Mouse (Mus musculus): ENCODE data around the gene Tmem210. TPM values are rescaled to one million over a fixed set of nuclear protein-coding genes. Genes with fewer than 3 reads are reported as not detected.

Gene Tmem210
- total RNA-seq (2014; rRNA removed) (not detected in 2 replicates), polyA plus RNA-seq (2012; rRNA removed) (not detected in 2 replicates)

GRCm38 (mm10) chr2:25287927-25288649, at the start of gene Tmem210:
TSS of gene Tmem210 (plus strand) at chr2:25288145.
- Histone ChIP-seq H3K27ac (replicated peaks; ENCODE audit: insufficient read depth, low read depth, low read length) (no peak within 1 kb of the TSS), H3K79me2 (ENCODE audit: control insufficient read depth, insufficient read depth, low read length) (no peaks in the 10 kb centered on the region), H3K36me3 (ENCODE audit: control insufficient read depth, insufficient read depth, low read length) (peaks cover 2% of the 10 kb centered on the region; the same call in 1 of the 2 replicates), H3K27me3 (ENCODE audit: control insufficient read depth, insufficient read depth, low read length) (peaks cover 9% of the 10 kb centered on the region; the same call in 1 of the 2 replicates), H3K4me3 (ENCODE audit: insufficient read depth, low read depth, low read length) (no peak within 1 kb of the TSS), H3K4me1 (ENCODE audit: control insufficient read depth, insufficient read depth, low read length) (peaks cover 3% of the 10 kb centered on the region; the same call in 1 of the 2 replicates), H3K9ac (ENCODE audit: low read depth, low read length) (no peak within 1 kb of the TSS)
- TF ChIP-seq CTCF (IDR thresholded peaks at IDR 0.05; ENCODE audit: low read depth, low read length) (no peak), POLR2A (IDR thresholded peaks at IDR 0.05; ENCODE audit: extremely low read depth, insufficient read depth, low read length) (no peak)
- DNase-seq (ENCODE audit: extremely low read depth, low read depth, low spot score) = no peak
- WGBS = 85% methylated on average over 6 of the region's 6 CpGs

GRCm38 (mm10) chr2:25239766-25240165, 48.2 kb upstream of the Tmem210 start:
- no peak overlapping the region for H3K27ac ChIP-seq (replicated peaks; ENCODE audit: insufficient read depth, low read depth, low read length)
- no peaks in the 10 kb centered on the region for H3K79me2 ChIP-seq (ENCODE audit: control insufficient read depth, insufficient read depth, low read length)
- 0 out of 2 replicates have a peak, but pooled peaks cover 7% of the 10 kb centered on the region for H3K27me3 ChIP-seq (ENCODE audit: control insufficient read depth, insufficient read depth, low read length)
- H3K9ac ChIP-seq (ENCODE audit: low read depth, low read length) = no peak overlapping the region
- no peak for DNase-seq (ENCODE audit: extremely low read depth, low read depth, low spot score)
- peaks cover 4% of the 10 kb centered on the region; the same call in 1 of the 2 replicates for H3K4me1 ChIP-seq (ENCODE audit: control insufficient read depth, insufficient read depth, low read length)
- 83% methylated on average over 3 of the region's 3 CpGs for WGBS
- H3K4me3 ChIP-seq (ENCODE audit: insufficient read depth, low read depth, low read length) = no peak overlapping the region
- no peak for TF ChIP-seq CTCF (IDR thresholded peaks at IDR 0.05; ENCODE audit: low read depth, low read length)
- TF ChIP-seq POLR2A (IDR thresholded peaks at IDR 0.05; ENCODE audit: extremely low read depth, insufficient read depth, low read length) = no peak
- H3K36me3 ChIP-seq (ENCODE audit: control insufficient read depth, insufficient read depth, low read length) = no peaks in the 10 kb centered on the region

- Histone ChIP-seq H3K4me1 (ENCODE audit: control insufficient read depth, insufficient read depth, low read length) (peaks cover 4% of the 10 kb centered on the region; the same call in 1 of the 2 replicates), H3K27ac (replicated peaks; ENCODE audit: insufficient read depth, low read depth, low read length) (no peak overlapping the region), H3K27me3 (ENCODE audit: control insufficient read depth, insufficient read depth, low read length) (0 out of 2 replicates have a peak, but pooled peaks cover 7% of the 10 kb centered on the region), H3K4me3 (ENCODE audit: insufficient read depth, low read depth, low read length) (no peak overlapping the region), H3K36me3 (ENCODE audit: control insufficient read depth, insufficient read depth, low read length) (no peaks in the 10 kb centered on the region), H3K9ac (ENCODE audit: low read depth, low read length) (no peak overlapping the region), H3K79me2 (ENCODE audit: control insufficient read depth, insufficient read depth, low read length) (no peaks in the 10 kb centered on the region)
- DNase-seq (ENCODE audit: extremely low read depth, low read depth, low spot score) = no peak
- 71% methylated on average over 8 of the region's 8 CpGs for WGBS
- TF ChIP-seq POLR2A (IDR thresholded peaks at IDR 0.05; ENCODE audit: extremely low read depth, insufficient read depth, low read length) = no peak
- TF ChIP-seq CTCF (IDR thresholded peaks at IDR 0.05; ENCODE audit: low read depth, low read length) = no peak
Measured at GRCm38 (mm10) chr2:25240310-25240709, 47.6 kb upstream of the Tmem210 start.

- H3K4me1 ChIP-seq (ENCODE audit: control insufficient read depth, insufficient read depth, low read length) = peaks cover 4% of the 10 kb centered on the region; the same call in 1 of the 2 replicates
- H3K79me2 ChIP-seq (ENCODE audit: control insufficient read depth, insufficient read depth, low read length) = no peaks in the 10 kb centered on the region; the same call in 1 of the 2 replicates
- H3K9ac ChIP-seq (ENCODE audit: low read depth, low read length) = peak overlapping the region; percentile 6; the same call in 1 of the 2 replicates
- no peaks in the 10 kb centered on the region for H3K36me3 ChIP-seq (ENCODE audit: control insufficient read depth, insufficient read depth, low read length)
- H3K27ac ChIP-seq (replicated peaks; ENCODE audit: insufficient read depth, low read depth, low read length) = no peak overlapping the region
- peak overlapping the region; percentile 36; the same call in 1 of the 2 replicates for H3K4me3 ChIP-seq (ENCODE audit: insufficient read depth, low read depth, low read length)
- 4% methylated on average over 29 of the region's 29 CpGs for WGBS
- TF ChIP-seq POLR2A (IDR thresholded peaks at IDR 0.05; ENCODE audit: extremely low read depth, insufficient read depth, low read length) = no peak
- TF ChIP-seq CTCF (IDR thresholded peaks at IDR 0.05; ENCODE audit: low read depth, low read length) = no peak
- 0 out of 2 replicates have a peak, but pooled peaks cover 7% of the 10 kb centered on the region for H3K27me3 ChIP-seq (ENCODE audit: control insufficient read depth, insufficient read depth, low read length)
- no peak for DNase-seq (ENCODE audit: extremely low read depth, low read depth, low spot score)
Measured at GRCm38 (mm10) chr2:25240723-25241437, 47.1 kb upstream of the Tmem210 start.

- TF ChIP-seq POLR2A (IDR thresholded peaks at IDR 0.05; ENCODE audit: extremely low read depth, insufficient read depth, low read length) = no peak
- Histone ChIP-seq H3K4me3 (ENCODE audit: insufficient read depth, low read depth, low read length) (no peak overlapping the region), H3K27ac (replicated peaks; ENCODE audit: insufficient read depth, low read depth, low read length) (no peak overlapping the region), H3K4me1 (ENCODE audit: control insufficient read depth, insufficient read depth, low read length) (peaks cover 4% of the 10 kb centered on the region; the same call in 1 of the 2 replicates), H3K27me3 (ENCODE audit: control insufficient read depth, insufficient read depth, low read length) (0 out of 2 replicates have a peak, but pooled peaks cover 7% of the 10 kb centered on the region), H3K36me3 (ENCODE audit: control insufficient read depth, insufficient read depth, low read length) (no peaks in the 10 kb centered on the region), H3K9ac (ENCODE audit: low read depth, low read length) (no peak overlapping the region), H3K79me2 (ENCODE audit: control insufficient read depth, insufficient read depth, low read length) (no peaks in the 10 kb centered on the region; the same call in 1 of the 2 replicates)
- 17% methylated on average over 6 of the region's 6 CpGs for WGBS
- no peak for DNase-seq (ENCODE audit: extremely low read depth, low read depth, low spot score)
Measured at GRCm38 (mm10) chr2:25241438-25241775, 46.5 kb upstream of the Tmem210 start.

Measured in liver, adult 2 months (tissue).